Mouse (Mus musculus) small intestine, adult 2 months (tissue): ENCODE measurements around the gene Ccl11.

ENCODE experiments used
- CTCF ChIP-seq: fragments of 200-500 bp; IDR thresholded peaks from 2 replicates; pipeline ENCODE4 v1.5.1; 2012; ENCODE audit warnings: low read depth, mild to moderate bottlenecking, control low read depth, inconsistent platforms, low read length, moderate library complexity, mixed read lengths; ENCODE audit not compliant: insufficient replicate concordance, insufficient read length; ENCODE audit errors: extremely low read depth
- POLR2A ChIP-seq: fragments of 200-500 bp; IDR thresholded peaks from 2 replicates; pipeline ENCODE4 v1.6.1; 2012; ENCODE audit warnings: low read depth, mild to moderate bottlenecking, control low read depth, inconsistent platforms, low read length, moderate library complexity

- no peak for TF ChIP-seq POLR2A
- no peak for TF ChIP-seq CTCF
These were observed 5.8 kb downstream of the Ccl11 start for GRCm38 (mm10) chr11:82063454-82063853.
